Mouse (Mus musculus): ENCODE results near the gene Serpinb11. TPM values are rescaled to one million over a fixed set of nuclear protein-coding genes. Genes with fewer than 3 reads are reported as not detected.

Serpinb11 gene
- polyA plus RNA-seq, 1 experiment from 2014 or later: not detected

Other genes starting within 250 kb of the Serpinb11 start
- gene Serpinb3b, start 82.8 kb upstream of the Serpinb11 start, polyA plus RNA-seq (2015; fragmentation: Nextera tagmentation; extraction: Ambion mirVana): not detected in 2 replicates
- not detected in 2 replicates for gene Serpinb3c, start 82.8 kb upstream of the Serpinb11 start, polyA plus RNA-seq (2015; fragmentation: Nextera tagmentation; extraction: Ambion mirVana)
- 0.26 TPM in 1 of 2 replicates, not detected in the other for gene Serpinb7, start 38.5 kb downstream of the Serpinb11 start, polyA plus RNA-seq (2015; fragmentation: Nextera tagmentation; extraction: Ambion mirVana)
- gene Serpinb2, start 150.2 kb downstream of the Serpinb11 start, polyA plus RNA-seq (2015; fragmentation: Nextera tagmentation; extraction: Ambion mirVana): 0.16 and 0.20 TPM in 2 replicates
- gene Serpinb8, start 228.8 kb downstream of the Serpinb11 start, polyA plus RNA-seq (2015; fragmentation: Nextera tagmentation; extraction: Ambion mirVana): 0.22 and 0.52 TPM in 2 replicates

All from forebrain, embryonic 16.5 days (tissue).